Mouse (Mus musculus) stomach, embryonic 14.5 days (tissue): ENCODE results near the gene Cd36. TPM values are rescaled to one million over a fixed set of nuclear protein-coding genes. Genes with fewer than 3 reads are reported as not detected.
"Not testable (repeated sequence)": the region's sequence is repeated elsewhere in the genome, so short reads cannot be mapped to it uniquely, and the experiment has no call there.

Experiments
- ATAC-seq: fragments of 200-750 bp; cut with Nextera tagmentation; 2 replicates; pipeline ENCODE4 v1.8.0; 2017; ENCODE audit warnings: low read depth, moderate TSS enrichment; ENCODE audit not compliant: insufficient number of reproducible peaks, insufficient read depth, low FRiP score
- H3K27ac ChIP-seq: fragments of 300-500 bp; sonication (generic); 2 replicates; pipeline ENCODE4 v1.5.1; 2014; ENCODE audit warnings: mild to moderate bottlenecking, low read length, moderate library complexity, mixed read lengths
- H3K27me3 ChIP-seq: fragments of 300-500 bp; sonication (generic); 2 replicates; pipeline ENCODE4 v1.6.1; 2014; ENCODE audit warnings: low read length, control low read depth, mixed read lengths; ENCODE audit not compliant: control insufficient read depth, insufficient read depth
- H3K36me3 ChIP-seq: fragments of 300-500 bp; sonication (generic); 2 replicates; pipeline ENCODE4 v1.6.1; 2014; ENCODE audit warnings: mild to moderate bottlenecking, control low read depth, low read length, moderate library complexity, mixed read lengths; ENCODE audit not compliant: control insufficient read depth, insufficient read depth
- H3K4me1 ChIP-seq: fragments of 300-500 bp; sonication (generic); 2 replicates; pipeline ENCODE4 v1.6.1; 2014; ENCODE audit warnings: low read length, control low read depth, mixed read lengths; ENCODE audit not compliant: control insufficient read depth, insufficient read depth
- H3K4me2 ChIP-seq: fragments of 300-500 bp; sonication (generic); replicated peaks from 2 replicates; pipeline ENCODE4 v1.6.1; 2014; ENCODE audit warnings: low read depth, low read length, control low read depth
- H3K4me3 ChIP-seq: fragments of 300-500 bp; sonication (generic); 2 replicates; pipeline ENCODE4 v1.5.1; 2014; ENCODE audit warnings: low read depth, low read length, control low read depth
- H3K9ac ChIP-seq: fragments of 300-500 bp; sonication (generic); replicated peaks from 2 replicates; pipeline ENCODE4 v1.6.1; 2014; ENCODE audit warnings: low read depth, mild to moderate bottlenecking, control low read depth, low read length, moderate library complexity, mixed read lengths
- H3K9me3 ChIP-seq: fragments of 300-500 bp; sonication (generic); 2 replicates; pipeline ENCODE4 v1.6.1; 2016; ENCODE audit warnings: low read depth, low read length, control low read depth; ENCODE audit not compliant: control insufficient read depth
- WGBS: fragments of 180-500 bp; shearing (Covaris S2); extraction: QIAGEN DNeasy Blood & Tissue Kit; methylation state at CpG from one replicate; pipeline ENCODE4 v1.1.7; 2014; 5-methylcytosine and 5-hydroxymethylcytosine counted together
- polyA plus RNA-seq: library from polyadenylated mRNA; unstranded; fragments of >200 nt; fragmentation: Nextera tagmentation; extraction: Ambion mirVana; gene quantifications from 2 replicates; pipeline ENCODE4 v1.2.1, GENCODE M21; 2014

Gene Cd36
- 28.8 and 30.0 TPM in 2 replicates for polyA plus RNA-seq

- Histone ChIP-seq H3K27ac (no peak within 1 kb of the TSS), H3K4me1 (no peaks in the 10 kb centered on the region), H3K4me2 (no peak within 1 kb of the TSS), H3K36me3 (no peaks in the 10 kb centered on the region), H3K9ac (no peak within 1 kb of the TSS), H3K27me3 (no peaks in the 10 kb centered on the region), H3K9me3 (no peaks in the 10 kb centered on the region), H3K4me3 (no peak within 1 kb of the TSS)
- 6% methylated on average over 5 of the region's 5 CpGs for whole genome bisulfite sequencing
- no peak for ATAC-seq
These were observed at the start of gene Cd36 for GRCm38 (mm10) chr5:17888598-17888997. Gene Cd36, minus strand, starts transcription at chr5:17888801.

DNA sequence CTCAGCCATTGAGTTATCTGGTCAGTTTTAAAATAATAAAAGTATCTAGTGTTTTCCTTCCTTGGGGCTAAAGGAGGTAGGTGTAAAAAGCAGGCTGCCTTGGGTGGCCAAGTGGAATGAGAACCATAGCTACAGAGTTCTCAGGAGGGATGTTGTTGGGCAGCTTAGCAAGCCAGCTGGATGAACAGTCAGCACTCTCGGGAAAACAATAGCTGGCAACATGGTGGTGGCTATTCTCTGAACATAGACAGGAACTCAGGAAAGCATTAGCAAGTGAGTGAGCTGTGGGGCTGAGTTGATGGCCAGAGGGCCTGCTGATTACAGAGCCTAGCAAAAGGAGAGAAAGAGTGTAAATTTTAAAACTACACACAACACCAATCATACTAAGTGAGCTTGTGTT, 45.9 kb upstream of the Cd36 start:
- no peaks in the 10 kb centered on the region for H3K4me1 ChIP-seq
- no peak overlapping the region for H3K4me2 ChIP-seq
- ATAC-seq, result no peak
- WGBS, result 85% methylated on average over 1 of the region's 1 CpGs
- H3K27me3 ChIP-seq, result no peaks in the 10 kb centered on the region
- H3K9me3 ChIP-seq, result no peaks in the 10 kb centered on the region
- H3K4me3 ChIP-seq, result no peak overlapping the region
- H3K27ac ChIP-seq, result no peak overlapping the region
- no peak overlapping the region for H3K9ac ChIP-seq
- H3K36me3 ChIP-seq, result no peaks in the 10 kb centered on the region

DNA sequence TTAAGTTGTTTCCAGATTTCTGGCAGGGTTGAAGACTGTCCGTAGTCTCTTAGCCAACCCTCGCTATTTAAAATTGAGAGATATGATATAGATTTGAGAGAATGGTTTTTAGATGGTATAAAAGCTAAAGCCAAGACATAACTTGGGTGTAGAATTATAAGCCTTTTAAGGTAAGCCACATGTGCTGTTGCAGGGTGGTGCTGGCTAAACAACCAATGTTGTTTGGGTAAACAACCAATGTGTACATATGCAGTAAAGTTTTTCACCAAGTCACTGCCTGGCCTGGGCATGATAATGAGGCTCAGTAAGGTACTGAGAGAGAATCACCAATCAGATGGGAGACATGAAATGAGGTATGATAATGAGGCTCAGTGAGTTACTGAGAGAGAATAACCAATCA, 43.0 kb upstream of the Cd36 start:
- H3K4me2 ChIP-seq, H3K27ac ChIP-seq, H3K9ac ChIP-seq, H3K4me1 ChIP-seq, H3K4me3 ChIP-seq, H3K27me3 ChIP-seq, H3K36me3 ChIP-seq, ATAC-seq, H3K9me3 ChIP-seq: not testable (repeated sequence)
- WGBS, result 97% methylated on average over 2 of the region's 2 CpGs

GRCm38 (mm10) chr5:17929006-17929567, 40.5 kb upstream of the Cd36 start:
- H3K36me3 ChIP-seq, result no peaks in the 10 kb centered on the region
- H3K27ac ChIP-seq, result no peak overlapping the region
- no peaks in the 10 kb centered on the region for H3K9me3 ChIP-seq
- no peak overlapping the region for H3K9ac ChIP-seq
- H3K27me3 ChIP-seq, result no peaks in the 10 kb centered on the region
- H3K4me1 ChIP-seq, result no peaks in the 10 kb centered on the region
- 49% methylated on average over 7 of the region's 7 CpGs for WGBS
- H3K4me3 ChIP-seq, result no peak overlapping the region
- H3K4me2 ChIP-seq, result no peak overlapping the region
- no peak for ATAC-seq

DNA sequence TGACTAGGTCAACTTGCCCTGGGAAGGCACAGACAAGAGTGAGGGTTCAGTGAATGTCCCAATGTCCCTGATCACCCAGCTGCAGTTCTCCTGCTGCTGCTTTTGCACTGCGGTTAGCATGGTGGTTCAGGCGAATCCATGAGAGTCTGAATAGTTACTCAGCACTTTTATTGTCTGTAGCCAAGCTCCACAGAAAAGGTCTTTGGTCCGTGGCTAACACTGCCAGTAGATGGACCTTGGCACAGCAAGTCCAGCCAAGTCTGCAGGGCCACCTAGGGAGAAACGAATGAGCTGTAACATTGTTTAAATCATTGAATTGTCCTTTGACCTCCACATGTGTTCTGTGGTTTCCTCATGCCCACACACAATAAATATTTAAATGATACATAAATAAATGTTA, 39.9 kb upstream of the Cd36 start:
- H3K27me3 ChIP-seq, result no peaks in the 10 kb centered on the region
- H3K4me1 ChIP-seq, result no peaks in the 10 kb centered on the region
- WGBS, result 42% methylated on average over 4 of the region's 4 CpGs
- ATAC-seq, result no peak
- H3K9me3 ChIP-seq, result no peaks in the 10 kb centered on the region
- no peak overlapping the region for H3K27ac ChIP-seq
- no peak overlapping the region for H3K9ac ChIP-seq
- no peaks in the 10 kb centered on the region for H3K36me3 ChIP-seq
- no peak overlapping the region for H3K4me2 ChIP-seq
- no peak overlapping the region for H3K4me3 ChIP-seq

DNA sequence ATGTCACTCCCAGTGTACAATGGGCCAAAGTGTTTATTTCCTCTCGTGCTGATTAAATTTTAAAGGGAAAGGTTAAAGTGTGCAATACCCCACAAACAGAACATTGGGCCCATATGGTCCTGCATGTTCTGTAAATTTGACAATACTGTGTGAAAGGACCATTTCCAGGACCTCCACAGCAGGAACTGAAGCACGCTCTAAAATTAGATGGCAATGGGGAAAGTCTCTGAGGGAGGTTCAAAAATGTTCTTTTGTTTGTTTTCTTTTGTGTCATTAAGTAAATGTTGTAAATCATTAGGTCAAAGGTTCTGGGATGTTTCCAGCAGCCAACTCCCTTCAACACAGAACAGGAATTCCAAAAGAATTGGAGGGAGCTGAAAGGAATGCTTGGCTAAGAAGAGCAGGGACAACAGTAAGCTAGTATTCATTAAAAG, 35.5 kb upstream of the Cd36 start:
- H3K4me1 ChIP-seq, result no peaks in the 10 kb centered on the region
- H3K4me2 ChIP-seq, result no peak overlapping the region
- WGBS, result 23% methylated on average over 2 of the region's 2 CpGs
- no peaks in the 10 kb centered on the region for H3K36me3 ChIP-seq
- H3K9me3 ChIP-seq, result no peaks in the 10 kb centered on the region
- H3K27ac ChIP-seq, result no peak overlapping the region
- no peaks in the 10 kb centered on the region for H3K27me3 ChIP-seq
- no peak for ATAC-seq
- H3K4me3 ChIP-seq, result no peak overlapping the region
- H3K9ac ChIP-seq, result no peak overlapping the region

DNA sequence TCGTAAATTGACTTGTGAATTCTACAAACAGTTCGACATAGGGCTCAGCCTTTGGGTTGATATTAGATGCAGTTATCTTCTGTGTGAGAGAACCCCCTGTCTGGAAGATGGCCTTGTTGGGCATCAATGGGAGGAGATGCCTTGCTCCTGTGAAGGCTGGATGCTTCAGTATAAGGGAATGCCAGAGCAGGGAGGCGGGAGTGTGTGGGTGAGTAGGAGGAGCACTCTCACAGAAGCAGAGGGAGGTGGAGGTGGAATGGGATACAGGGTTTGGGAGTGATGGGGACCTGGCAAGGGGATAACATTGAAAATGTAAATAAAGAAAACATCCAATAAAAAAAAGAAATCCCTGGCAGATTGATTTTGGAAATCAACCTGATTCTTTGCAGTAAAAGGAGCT, 35.0 kb upstream of the Cd36 start:
- no peak overlapping the region for H3K27ac ChIP-seq
- ATAC-seq, result no peak

GRCm38 (mm10) chr5:17918966-17919365, 30.4 kb upstream of the Cd36 start:
- Histone ChIP-seq H3K36me3 (no peaks in the 10 kb centered on the region), H3K9me3 (no peaks in the 10 kb centered on the region), H3K4me3 (no peak overlapping the region), H3K27ac (no peak overlapping the region), H3K9ac (no peak overlapping the region), H3K27me3 (no peaks in the 10 kb centered on the region), H3K4me2 (no peak overlapping the region), H3K4me1 (no peaks in the 10 kb centered on the region)
- ATAC-seq, result no peak
- 67% methylated on average over 5 of the region's 5 CpGs for WGBS

More for the DNA sequence above, 35.0 kb upstream of the Cd36 start:
- no peaks in the 10 kb centered on the region for H3K36me3 ChIP-seq
- no peaks in the 10 kb centered on the region for H3K4me1 ChIP-seq
- 76% methylated on average over 3 of the region's 3 CpGs for WGBS
- no peak overlapping the region for H3K4me2 ChIP-seq
- no peaks in the 10 kb centered on the region for H3K27me3 ChIP-seq
- no peak overlapping the region for H3K9ac ChIP-seq
- H3K4me3 ChIP-seq, result no peak overlapping the region
- no peaks in the 10 kb centered on the region for H3K9me3 ChIP-seq

- Histone ChIP-seq H3K4me1 (no peaks in the 10 kb centered on the region), H3K4me3 (no peak overlapping the region), H3K27me3 (no peaks in the 10 kb centered on the region), H3K36me3 (no peaks in the 10 kb centered on the region), H3K27ac (no peak overlapping the region), H3K9me3 (no peaks in the 10 kb centered on the region), H3K4me2 (no peak overlapping the region), H3K9ac (no peak overlapping the region)
- no peak for ATAC-seq
- 42% methylated on average over 7 of the region's 7 CpGs for WGBS
These were observed 16.2 kb upstream of the Cd36 start for GRCm38 (mm10) chr5:17904766-17905165.
